Mouse (Mus musculus) right cerebral cortex, postnatal 36 days (tissue): ENCODE data around the gene Vmn2r35.
"Not testable (repeated sequence)": the region's sequence is repeated elsewhere in the genome, so short reads cannot be mapped to it uniquely, and the experiment has no call there.

ENCODE experiments used
- DNase-seq, 2 experiments: peaks; one replicate each; pipeline ENCODE4 v3.0.0; 2022; ENCODE audit warnings: low spot score in 2 of 2, mixed read lengths in 1 of 2

The Vmn2r35 gene

DNA sequence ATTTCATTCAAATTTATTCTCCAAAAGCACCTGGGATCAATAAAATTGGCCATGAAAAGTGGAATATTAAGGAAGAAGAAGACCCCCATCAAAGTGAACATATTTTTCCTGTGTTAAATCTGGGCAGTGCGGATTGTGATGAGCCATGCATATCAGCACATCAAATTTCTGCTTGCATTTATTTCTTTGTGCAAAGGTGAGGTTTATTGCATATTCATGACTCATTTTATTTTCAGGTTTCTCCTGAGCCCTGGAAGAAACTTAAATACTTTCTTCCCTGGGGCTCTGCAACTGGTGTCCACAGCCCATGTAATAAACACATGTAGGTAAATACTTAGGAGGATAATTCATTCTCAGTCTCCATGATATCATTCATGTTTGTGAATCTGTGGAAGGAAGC, at the start of gene Vmn2r35:
Vmn2r35 (minus strand) TSS at position 101 of the 400 bp plus-strand sequence.
- not testable (repeated sequence) for DNase-seq

DNA sequence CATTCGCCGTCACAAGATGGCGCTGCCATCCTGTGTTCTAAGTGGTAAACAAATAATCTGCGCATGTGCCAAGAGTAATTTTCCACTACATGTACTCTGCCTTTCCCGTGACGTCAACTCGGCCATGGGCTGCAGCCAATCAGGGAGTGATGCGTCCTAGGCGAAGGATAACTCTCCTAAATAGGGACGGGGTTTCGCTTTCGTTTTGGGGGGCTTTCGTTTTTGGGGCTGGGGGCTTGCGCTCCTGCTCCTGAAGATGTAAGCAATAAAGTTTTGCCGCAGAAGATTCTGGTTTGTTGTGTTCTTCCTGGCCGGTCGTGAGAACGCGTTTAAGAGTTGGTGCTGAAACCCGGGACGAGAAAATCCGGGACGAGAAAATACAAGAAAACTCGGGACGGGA, 25.5 kb downstream of the Vmn2r35 start:
- DNase-seq, result not testable (repeated sequence)
